Mouse (Mus musculus): ENCODE measurements around the gene Ppm1h. TPM values are rescaled to one million over a fixed set of nuclear protein-coding genes. Genes with fewer than 3 reads are reported as not detected.
A peak's percentile ranks its signal among the peaks of the same experiment; 100 is the strongest.
"Not testable (repeated sequence)": the region's sequence is repeated elsewhere in the genome, so short reads cannot be mapped to it uniquely, and the experiment has no call there.

The Ppm1h gene
- polyA plus RNA-seq, 1 experiment from 2014 or later: 5.1 TPM

DNA sequence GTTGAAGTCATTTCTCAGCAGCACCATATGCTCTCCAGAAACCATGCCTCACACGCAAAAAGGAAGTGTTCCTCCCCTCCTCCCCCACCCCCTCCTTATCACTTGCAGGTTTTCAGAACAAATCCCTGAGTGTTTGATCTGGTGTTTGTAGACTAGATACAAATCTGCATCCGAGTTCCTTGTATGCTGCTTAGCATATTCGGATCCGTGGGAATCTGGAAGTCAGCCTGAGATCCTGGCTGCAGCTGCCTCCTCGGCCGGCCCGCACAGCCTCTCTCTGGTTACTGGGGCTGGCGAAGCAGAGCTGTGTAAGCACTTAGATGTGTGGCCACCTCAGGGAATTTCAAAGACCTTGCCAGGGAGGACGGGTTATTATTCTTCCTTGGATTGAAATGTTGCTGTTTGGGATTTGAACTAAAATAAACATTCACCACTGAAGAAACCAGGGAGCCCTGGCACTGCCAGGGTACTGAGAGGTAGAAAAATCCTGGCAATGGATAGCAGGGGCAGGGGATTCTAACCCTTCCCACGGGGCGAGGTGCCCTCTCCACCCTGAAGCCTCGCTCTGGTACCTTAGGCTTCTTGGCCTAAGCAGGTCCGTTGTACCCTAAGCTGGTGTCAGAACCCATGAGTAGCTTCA is 252.8 kb downstream of the Ppm1h start:
- DNase-seq (ENCODE audit: low spot score): peak; percentile 90
- 12% methylated on average over 13 of the region's 13 CpGs for WGBS
- Histone ChIP-seq H3K9ac (ENCODE audit: low read depth, low read length) (peak overlapping the region; percentile 3; the same call in 1 of the 2 replicates), H3K4me1 (ENCODE audit: control insufficient read depth, insufficient read depth, low read length) (peaks cover 47% of the 10 kb centered on the region), H3K4me3 (ENCODE audit: low read depth, low read length) (no peak overlapping the region), H3K27me3 (replicated peaks; ENCODE audit: control insufficient read depth, insufficient read depth, low read length) (no peaks in the 10 kb centered on the region), H3K36me3 (ENCODE audit: control insufficient read depth, insufficient read depth, low read length) (no peaks in the 10 kb centered on the region), H3K4me2 (ENCODE audit: low read depth, low read length) (peak overlapping the region; percentile 28; the same call in 1 of the 2 replicates), H3K9me3 (ENCODE audit: control insufficient read depth, low read length) (no peaks in the 10 kb centered on the region), H3K27ac (replicated peaks; ENCODE audit: low read depth, low read length) (peak overlapping the region; percentile 68)
- ATAC-seq (ENCODE audit: low read depth): peak; percentile 88

DNA sequence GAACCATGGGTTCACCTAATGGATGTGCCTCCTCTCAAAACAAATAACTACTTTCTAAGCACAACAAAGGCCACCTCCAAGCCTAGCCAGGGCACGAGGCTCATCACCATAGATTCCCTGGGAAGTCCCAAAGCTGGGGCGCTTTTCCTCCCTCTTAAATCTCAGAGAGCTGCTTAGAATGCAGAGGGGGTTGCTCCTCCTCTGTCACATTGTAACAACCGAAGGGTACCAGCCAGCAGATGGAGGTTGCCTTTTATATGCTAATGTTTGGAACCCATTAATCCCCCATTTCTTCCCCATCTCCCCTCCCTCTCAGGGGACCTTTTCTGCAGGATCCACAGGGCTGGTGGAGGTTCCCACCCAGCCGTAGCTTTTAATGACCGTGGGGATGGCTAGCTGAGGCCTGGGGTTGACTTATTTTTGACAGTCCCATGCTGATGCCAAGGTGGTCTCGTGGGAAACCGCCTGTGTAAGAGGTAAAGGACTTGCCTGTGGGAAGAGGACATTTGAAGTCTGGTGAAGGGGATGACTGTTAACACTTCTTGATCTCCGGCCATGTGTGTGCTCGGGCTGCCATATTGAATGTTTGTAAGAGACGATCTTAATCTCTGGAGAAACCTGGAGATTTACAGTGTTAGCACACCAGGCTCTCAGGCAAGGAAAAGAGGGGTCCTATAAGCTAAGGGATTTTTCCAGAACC is 253.4 kb downstream of the Ppm1h start:
- peak overlapping the region; percentile 68 for H3K27ac ChIP-seq (replicated peaks; ENCODE audit: low read depth, low read length)
- no peaks in the 10 kb centered on the region for H3K27me3 ChIP-seq (replicated peaks; ENCODE audit: control insufficient read depth, insufficient read depth, low read length)
- no peaks in the 10 kb centered on the region for H3K36me3 ChIP-seq (ENCODE audit: control insufficient read depth, insufficient read depth, low read length)
- 62% methylated on average over 10 of the region's 10 CpGs for WGBS
- peaks cover 47% of the 10 kb centered on the region for H3K4me1 ChIP-seq (ENCODE audit: control insufficient read depth, insufficient read depth, low read length)
- no peak overlapping the region for H3K9ac ChIP-seq (ENCODE audit: low read depth, low read length)
- H3K4me2 ChIP-seq (ENCODE audit: low read depth, low read length): no peak overlapping the region
- ATAC-seq (ENCODE audit: low read depth) (no peak), DNase-seq (ENCODE audit: low spot score) (no peak)
- no peak overlapping the region for H3K4me3 ChIP-seq (ENCODE audit: low read depth, low read length)
- no peaks in the 10 kb centered on the region for H3K9me3 ChIP-seq (ENCODE audit: control insufficient read depth, low read length)

DNA sequence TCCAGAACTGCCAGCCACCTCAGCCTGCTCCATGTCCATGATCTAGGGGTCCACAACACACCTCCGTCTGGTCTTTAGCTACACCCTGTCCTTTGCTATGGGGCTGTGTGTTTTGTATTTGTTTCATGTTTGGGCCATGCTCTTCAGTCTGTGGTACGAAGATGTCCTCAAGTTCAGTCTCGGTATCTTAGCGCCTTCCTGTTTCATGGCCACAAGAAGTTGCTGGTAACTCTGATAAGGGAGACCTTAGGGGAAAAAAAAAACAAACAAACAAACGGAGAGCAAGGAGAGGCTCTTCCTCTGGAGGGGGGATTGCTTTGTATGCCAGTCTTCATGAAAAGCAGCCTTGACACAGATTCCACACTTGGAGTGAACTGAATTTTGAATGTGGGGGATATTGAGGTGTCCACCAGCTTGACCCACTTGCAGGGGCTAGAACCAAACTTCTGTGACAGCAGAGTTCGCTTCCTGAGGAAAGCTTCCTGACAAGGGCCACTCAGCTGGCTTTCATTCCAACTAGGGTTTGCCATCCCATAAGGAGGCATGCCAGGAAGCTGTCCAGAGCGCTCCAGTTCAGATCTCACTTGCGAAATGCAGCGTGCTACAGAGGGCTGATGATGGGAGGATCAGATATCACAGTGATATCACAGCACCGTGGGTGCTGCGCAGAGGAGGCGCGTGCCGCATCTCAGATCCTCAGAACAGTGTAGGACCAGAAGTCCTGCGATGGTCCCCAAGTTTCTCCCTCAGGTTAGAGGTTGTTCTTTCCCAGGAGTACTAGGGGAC is 254.7 kb downstream of the Ppm1h start:
- Histone ChIP-seq H3K4me2 (ENCODE audit: low read depth, low read length) (no peak overlapping the region), H3K9ac (ENCODE audit: low read depth, low read length) (no peak overlapping the region)
- 64% methylated on average over 15 of the region's 15 CpGs for WGBS

DNA sequence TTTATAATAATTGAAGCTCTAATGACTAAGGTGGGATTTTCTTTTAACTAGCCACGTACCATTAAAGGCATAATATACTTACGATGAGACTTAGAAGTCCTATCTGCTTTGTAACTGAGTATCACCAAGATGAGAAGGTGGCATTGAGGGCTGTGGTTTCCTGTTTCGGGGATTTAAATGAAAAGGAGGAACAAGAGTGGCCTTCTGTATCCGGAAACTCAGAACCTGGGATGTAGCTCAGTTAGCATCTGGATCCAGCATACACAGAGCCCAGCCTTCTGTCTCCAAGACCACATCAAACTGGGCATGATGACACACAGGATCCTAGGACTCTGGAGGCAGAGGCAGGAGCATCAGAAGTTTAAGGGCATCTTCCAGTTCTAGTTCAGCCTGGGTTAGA is 256.8 kb downstream of the Ppm1h start:
- H3K4me2 ChIP-seq (ENCODE audit: low read depth, low read length); H3K9me3 ChIP-seq (ENCODE audit: control insufficient read depth, low read length); H3K9ac ChIP-seq (ENCODE audit: low read depth, low read length); H3K27me3 ChIP-seq (replicated peaks; ENCODE audit: control insufficient read depth, insufficient read depth, low read length); DNase-seq (ENCODE audit: low spot score); ATAC-seq (ENCODE audit: low read depth); H3K36me3 ChIP-seq (ENCODE audit: control insufficient read depth, insufficient read depth, low read length); H3K27ac ChIP-seq (replicated peaks; ENCODE audit: low read depth, low read length); H3K4me3 ChIP-seq (ENCODE audit: low read depth, low read length): not testable (repeated sequence)
- peaks cover 33% of the 10 kb centered on the region for H3K4me1 ChIP-seq (ENCODE audit: control insufficient read depth, insufficient read depth, low read length)
- no CpG with 5 or more reads among the region's 4 CpGs for whole genome bisulfite sequencing

More for the DNA sequence above, 254.7 kb downstream of the Ppm1h start:
- DNase-seq (ENCODE audit: low spot score) (no peak), ATAC-seq (ENCODE audit: low read depth) (peak; percentile 22; the same call in 1 of the 2 replicates)
- Histone ChIP-seq H3K4me3 (ENCODE audit: low read depth, low read length) (no peak overlapping the region), H3K9me3 (ENCODE audit: control insufficient read depth, low read length) (no peaks in the 10 kb centered on the region), H3K27me3 (replicated peaks; ENCODE audit: control insufficient read depth, insufficient read depth, low read length) (no peaks in the 10 kb centered on the region), H3K4me1 (ENCODE audit: control insufficient read depth, insufficient read depth, low read length) (peaks cover 47% of the 10 kb centered on the region), H3K27ac (replicated peaks; ENCODE audit: low read depth, low read length) (peak overlapping the region; percentile 52), H3K36me3 (ENCODE audit: control insufficient read depth, insufficient read depth, low read length) (no peaks in the 10 kb centered on the region)

DNA sequence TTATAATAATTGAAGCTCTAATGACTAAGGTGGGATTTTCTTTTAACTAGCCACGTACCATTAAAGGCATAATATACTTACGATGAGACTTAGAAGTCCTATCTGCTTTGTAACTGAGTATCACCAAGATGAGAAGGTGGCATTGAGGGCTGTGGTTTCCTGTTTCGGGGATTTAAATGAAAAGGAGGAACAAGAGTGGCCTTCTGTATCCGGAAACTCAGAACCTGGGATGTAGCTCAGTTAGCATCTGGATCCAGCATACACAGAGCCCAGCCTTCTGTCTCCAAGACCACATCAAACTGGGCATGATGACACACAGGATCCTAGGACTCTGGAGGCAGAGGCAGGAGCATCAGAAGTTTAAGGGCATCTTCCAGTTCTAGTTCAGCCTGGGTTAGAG is 258.8 kb downstream of the Ppm1h start:
- peaks cover 14% of the 10 kb centered on the region for H3K4me1 ChIP-seq (ENCODE audit: control insufficient read depth, insufficient read depth, low read length)
- H3K27me3 ChIP-seq (replicated peaks; ENCODE audit: control insufficient read depth, insufficient read depth, low read length); H3K36me3 ChIP-seq (ENCODE audit: control insufficient read depth, insufficient read depth, low read length); H3K9me3 ChIP-seq (ENCODE audit: control insufficient read depth, low read length); H3K4me2 ChIP-seq (ENCODE audit: low read depth, low read length); H3K4me3 ChIP-seq (ENCODE audit: low read depth, low read length); H3K9ac ChIP-seq (ENCODE audit: low read depth, low read length); ATAC-seq (ENCODE audit: low read depth); DNase-seq (ENCODE audit: low spot score); H3K27ac ChIP-seq (replicated peaks; ENCODE audit: low read depth, low read length): not testable (repeated sequence)
- no CpG with 5 or more reads among the region's 4 CpGs for WGBS

DNA sequence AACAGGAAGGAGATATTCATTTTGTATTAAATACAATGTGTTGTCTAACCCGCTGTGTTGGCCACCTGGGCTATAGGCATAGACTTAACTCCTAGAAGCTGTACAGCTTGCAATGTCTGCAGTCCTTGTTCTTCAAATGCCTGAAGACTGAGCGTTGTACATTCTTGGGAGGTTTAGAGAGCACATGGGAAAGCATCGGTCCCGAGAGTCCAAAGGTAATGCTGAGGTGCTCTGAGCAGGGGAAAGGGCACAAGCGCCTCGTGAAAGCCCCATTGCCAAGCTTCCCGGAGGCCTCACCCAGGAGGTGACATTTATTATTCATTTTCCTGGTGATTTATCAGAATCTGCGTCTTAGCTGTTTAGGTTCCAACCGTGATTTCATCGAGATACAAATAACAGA is 261.0 kb downstream of the Ppm1h start:
- H3K4me3 ChIP-seq (ENCODE audit: low read depth, low read length): no peak overlapping the region
- WGBS: 94% methylated on average over 10 of the region's 10 CpGs
- no peak overlapping the region for H3K4me2 ChIP-seq (ENCODE audit: low read depth, low read length)
- H3K27me3 ChIP-seq (replicated peaks; ENCODE audit: control insufficient read depth, insufficient read depth, low read length): no peaks in the 10 kb centered on the region
- H3K27ac ChIP-seq (replicated peaks; ENCODE audit: low read depth, low read length): no peak overlapping the region
- no peaks in the 10 kb centered on the region for H3K4me1 ChIP-seq (ENCODE audit: control insufficient read depth, insufficient read depth, low read length)
- no peak overlapping the region for H3K9ac ChIP-seq (ENCODE audit: low read depth, low read length)
- H3K36me3 ChIP-seq (ENCODE audit: control insufficient read depth, insufficient read depth, low read length): no peaks in the 10 kb centered on the region
- no peak for DNase-seq (ENCODE audit: low spot score)
- no peak for ATAC-seq (ENCODE audit: low read depth)
- H3K9me3 ChIP-seq (ENCODE audit: control insufficient read depth, low read length): no peaks in the 10 kb centered on the region

DNA sequence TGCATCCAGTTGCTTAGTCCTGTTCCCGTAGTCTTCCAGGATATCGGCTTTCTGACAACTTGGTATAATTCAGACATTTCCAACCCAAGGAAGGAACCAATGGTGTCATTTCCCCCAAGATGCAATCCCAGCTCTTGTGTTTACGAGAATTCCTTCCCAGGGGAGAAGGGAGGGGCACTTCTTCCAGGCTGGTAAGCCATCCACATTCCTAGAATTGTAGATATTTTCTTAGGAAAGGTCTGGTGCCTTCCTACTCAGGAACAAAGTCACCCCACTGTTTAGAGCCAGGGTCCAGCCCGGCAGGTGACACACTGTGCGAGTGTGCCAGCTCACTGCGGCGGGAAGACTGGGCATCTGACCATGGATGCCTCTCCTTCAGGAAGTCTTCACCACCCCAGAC is 264.2 kb downstream of the Ppm1h start:
- H3K9ac ChIP-seq (ENCODE audit: low read depth, low read length): no peak overlapping the region
- H3K4me1 ChIP-seq (ENCODE audit: control insufficient read depth, insufficient read depth, low read length): no peaks in the 10 kb centered on the region
- no peak overlapping the region for H3K4me2 ChIP-seq (ENCODE audit: low read depth, low read length)
- no peaks in the 10 kb centered on the region for H3K9me3 ChIP-seq (ENCODE audit: control insufficient read depth, low read length)
- no peak overlapping the region for H3K4me3 ChIP-seq (ENCODE audit: low read depth, low read length)
- DNase-seq (ENCODE audit: low spot score) (no peak), ATAC-seq (ENCODE audit: low read depth) (no peak)
- H3K27ac ChIP-seq (replicated peaks; ENCODE audit: low read depth, low read length): no peak overlapping the region
- H3K36me3 ChIP-seq (ENCODE audit: control insufficient read depth, insufficient read depth, low read length): no peaks in the 10 kb centered on the region
- H3K27me3 ChIP-seq (replicated peaks; ENCODE audit: control insufficient read depth, insufficient read depth, low read length): no peaks in the 10 kb centered on the region
- 81% methylated on average over 7 of the region's 7 CpGs for WGBS

DNA sequence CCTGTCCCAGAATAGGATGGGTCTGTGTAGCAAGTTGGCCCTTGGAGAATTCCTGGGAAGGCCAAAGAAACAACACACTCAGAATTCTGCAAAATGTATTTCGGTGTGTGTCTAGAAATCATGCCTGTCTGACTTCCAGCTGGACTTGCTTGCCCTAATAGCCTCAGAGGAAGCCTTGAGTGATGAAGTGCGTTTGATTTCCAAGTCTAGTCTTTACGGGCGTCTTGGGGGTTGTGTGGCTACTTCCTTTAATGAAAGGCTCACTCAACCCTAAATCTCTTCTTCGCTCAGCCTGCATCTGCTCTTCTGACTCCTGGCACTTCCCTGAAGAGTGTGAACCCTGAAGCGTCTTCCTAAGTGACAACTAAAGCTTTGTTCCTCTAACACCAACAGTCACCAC is 265.3 kb downstream of the Ppm1h start:
- no peaks in the 10 kb centered on the region for H3K36me3 ChIP-seq (ENCODE audit: control insufficient read depth, insufficient read depth, low read length)
- H3K4me1 ChIP-seq (ENCODE audit: control insufficient read depth, insufficient read depth, low read length): no peaks in the 10 kb centered on the region
- WGBS: 52% methylated on average over 6 of the region's 6 CpGs
- ATAC-seq (ENCODE audit: low read depth) (no peak), DNase-seq (ENCODE audit: low spot score) (no peak)
- H3K4me3 ChIP-seq (ENCODE audit: low read depth, low read length): no peak overlapping the region
- H3K9me3 ChIP-seq (ENCODE audit: control insufficient read depth, low read length): no peaks in the 10 kb centered on the region
- H3K9ac ChIP-seq (ENCODE audit: low read depth, low read length): no peak overlapping the region
- no peak overlapping the region for H3K27ac ChIP-seq (replicated peaks; ENCODE audit: low read depth, low read length)
- H3K27me3 ChIP-seq (replicated peaks; ENCODE audit: control insufficient read depth, insufficient read depth, low read length): no peaks in the 10 kb centered on the region
- H3K4me2 ChIP-seq (ENCODE audit: low read depth, low read length): no peak overlapping the region

Data from embryonic facial prominence, embryonic 14.5 days (tissue).